Mouse (Mus musculus) kidney, postnatal 10 days (tissue): ENCODE data around the gene Acp2.

Experiments
- DNase-seq: peaks from one replicate; pipeline ENCODE4 v3.0.0; 2021; ENCODE audit warnings: mixed read lengths

Gene Acp2

GRCm38 (mm10) chr2:91256256-91257125 is 53.8 kb downstream of the Acp2 start:
- peak; percentile 81 for DNase-seq

DNA sequence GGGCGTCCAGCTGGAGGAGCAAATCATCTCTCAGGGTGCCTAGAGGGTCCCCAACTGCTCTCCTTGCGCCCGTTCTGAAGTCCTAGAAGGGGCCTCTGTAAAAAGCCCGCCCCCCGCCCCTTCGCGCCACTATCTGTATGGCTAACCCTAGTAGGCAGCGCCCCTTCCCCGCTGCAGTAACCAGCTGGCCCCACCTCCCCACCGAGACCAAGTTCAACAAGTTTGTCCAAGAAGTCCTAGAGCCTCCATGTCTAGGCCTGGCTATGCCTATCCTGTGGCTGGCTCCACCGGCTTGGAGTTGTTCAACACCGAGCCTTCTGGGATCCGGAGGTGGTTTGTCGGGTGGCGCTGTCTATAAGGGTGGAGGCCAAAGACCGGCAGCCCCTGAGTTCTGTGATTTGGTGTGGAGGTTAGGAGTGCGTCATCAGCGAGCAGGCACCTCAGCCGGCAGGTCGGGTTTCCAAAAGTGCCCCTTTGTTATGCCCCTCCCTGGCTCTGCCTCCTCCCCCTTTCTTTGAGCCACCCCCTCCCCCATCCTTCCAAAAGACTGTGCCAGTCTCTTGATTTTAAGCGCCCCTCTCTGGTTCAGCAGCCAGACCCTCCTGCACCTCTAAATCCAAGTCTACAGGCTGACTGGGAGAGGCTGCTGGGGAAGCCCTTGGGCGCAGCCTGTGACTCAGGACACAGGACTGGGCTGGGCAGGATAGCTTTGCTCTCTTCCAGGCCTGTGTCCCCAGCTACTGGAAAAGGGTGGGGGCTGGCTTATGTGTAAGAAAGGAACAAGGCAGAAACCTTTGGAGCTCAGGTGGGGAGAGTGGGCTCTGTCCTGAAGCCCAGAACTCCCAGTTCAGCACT is 54.7 kb downstream of the Acp2 start:
- peak; percentile 80 for DNase-seq

- DNase-seq: no peak
These were observed 55.4 kb downstream of the Acp2 start for GRCm38 (mm10) chr2:91258054-91258453.

GRCm38 (mm10) chr2:91258830-91259229 is 56.1 kb downstream of the Acp2 start:
- no peak for DNase-seq

GRCm38 (mm10) chr2:91259493-91259892 is 56.8 kb downstream of the Acp2 start:
- no peak for DNase-seq
